Mouse (Mus musculus) left cerebral cortex, adult 18-20 months (tissue): ENCODE measurements at regions not wholly inside any gene's neighbourhood (a gene's known extent, or its start where the extent isn't known, plus 50 kb on each side); places are given as distances from the start of the nearest gene placed in this dataset.
"Not testable (repeated sequence)": the region's sequence is repeated elsewhere in the genome, so short reads cannot be mapped to it uniquely, and the experiment has no call there.

Experiments
- DNase-seq, 2 experiments: peaks; one replicate each; pipeline ENCODE4 v3.0.0; 2021 to 2022; ENCODE audit warnings: low spot score in 2 of 2, mixed read lengths in 1 of 2

- peak; percentile 6 to 8 for DNase-seq
Measured at GRCm38 (mm10) chr1:189156906-189157305, 149.3 kb upstream of the Kctd3 start.

- DNase-seq = no peak
Measured at GRCm38 (mm10) chr1:189154376-189154775, 146.7 kb upstream of the Kctd3 start.

- DNase-seq = no peak
Measured at GRCm38 (mm10) chr1:189153150-189153549, 145.5 kb upstream of the Kctd3 start.

GRCm38 (mm10) chr1:189142982-189143451, 135.4 kb upstream of the Kctd3 start:
- DNase-seq = no peak

GRCm38 (mm10) chr1:189142551-189142950, 134.9 kb upstream of the Kctd3 start:
- DNase-seq = no peak

GRCm38 (mm10) chr1:189141694-189142093, 134.1 kb upstream of the Kctd3 start:
- no peak for DNase-seq

GRCm38 (mm10) chr1:189136731-189137385, 129.2 kb upstream of the Kctd3 start:
- no peak for DNase-seq

GRCm38 (mm10) chr1:189135826-189136225, 128.2 kb upstream of the Kctd3 start:
- no peak for DNase-seq

- no peak for DNase-seq
Measured at GRCm38 (mm10) chr1:189128706-189129105, 121.1 kb upstream of the Kctd3 start.

GRCm38 (mm10) chr1:189128246-189128645, 120.6 kb upstream of the Kctd3 start:
- DNase-seq = not testable (repeated sequence)

GRCm38 (mm10) chr1:189127367-189127766, 119.7 kb upstream of the Kctd3 start:
- DNase-seq = no peak

- DNase-seq = no peak
Measured at GRCm38 (mm10) chr1:189119941-189120735, 112.5 kb upstream of the Kctd3 start.

- not testable (repeated sequence) for DNase-seq
Measured at GRCm38 (mm10) chr1:189119005-189119404, 111.4 kb upstream of the Kctd3 start.

GRCm38 (mm10) chr1:189118582-189118981, 110.9 kb upstream of the Kctd3 start:
- DNase-seq = no peak

GRCm38 (mm10) chr1:189115914-189116313, 108.3 kb upstream of the Kctd3 start:
- DNase-seq = no peak

GRCm38 (mm10) chr1:189115279-189115678, 107.6 kb upstream of the Kctd3 start:
- DNase-seq = no peak

- no peak for DNase-seq
Measured at GRCm38 (mm10) chr1:189108260-189109035, 100.8 kb upstream of the Kctd3 start.

- DNase-seq = peak; percentile 35 to 39
Measured at GRCm38 (mm10) chr1:189107841-189108240, 100.2 kb upstream of the Kctd3 start.

- DNase-seq = no peak
Measured at GRCm38 (mm10) chr1:189107156-189107555, 99.5 kb upstream of the Kctd3 start.

GRCm38 (mm10) chr1:189105276-189105675, 97.6 kb upstream of the Kctd3 start:
- DNase-seq = no peak

- DNase-seq = no peak
Measured at GRCm38 (mm10) chr1:189102781-189103180, 95.1 kb upstream of the Kctd3 start.

- no peak for DNase-seq
Measured at GRCm38 (mm10) chr1:189099121-189099520, 91.5 kb upstream of the Kctd3 start.
